Mouse (Mus musculus) adipose tissue, adult 10 weeks (tissue): ENCODE measurements around the gene Cd59a. TPM values are rescaled to one million over a fixed set of nuclear protein-coding genes. Genes with fewer than 3 reads are reported as not detected.

Experiments used
- polyA plus RNA-seq: library from polyadenylated mRNA; stranded (reverse); fragments of 350-450 nt; fragmentation: Illumina TruSeq; extraction: RNeasy Lipid Tissue Mini Kit (QIAGEN cat#74804); gene quantifications from one replicate; pipeline ENCODE4 v1.2.3, GENCODE M21; 2014; ENCODE audit warnings: low read depth, low replicate concordance

Cd59a gene
- 61.0 TPM for polyA plus RNA-seq

GRCm38 (mm10) chr2:104095741-104096213 lies at the start of gene Cd59a:
Gene Cd59a, plus strand, starts transcription at chr2:104095801.

GRCm38 (mm10) chr2:104065526-104065925 lies 30.1 kb upstream of the Cd59a start, which contains the start of gene Gm10912:
Gene Gm10912, plus strand, starts transcription at chr2:104065826.

GRCm38 (mm10) chr2:104068450-104068849 lies 27.2 kb upstream of the Cd59a start, which contains the start of gene Gm10799:
Gene Gm10799, minus strand, starts transcription at chr2:104068550.

GRCm38 (mm10) chr2:104069704-104070185 lies 25.9 kb upstream of the Cd59a start, which contains the start of gene Cd59b:
Gene Cd59b, plus strand, starts transcription at chr2:104069849.

GRCm38 (mm10) chr2:104122505-104123378 lies 27.1 kb downstream of the Cd59a start, which contains the start of gene A930018P22Rik:
Gene A930018P22Rik, plus strand, starts transcription at chr2:104122769.

Other genes with a start within 250 kb of the Cd59a start
- 16.9 TPM for gene Lmo2, start 137.8 kb upstream of the Cd59a start, polyA plus RNA-seq
- 32.3 TPM for gene Fbxo3, start 68.1 kb upstream of the Cd59a start, polyA plus RNA-seq
- gene 4931422A03Rik, start 67.4 kb upstream of the Cd59a start, polyA plus RNA-seq = 0.48 TPM
- not detected for gene Gm10912, start 30.0 kb upstream of the Cd59a start, polyA plus RNA-seq
- not detected for gene Gm10799, start 27.3 kb upstream of the Cd59a start, polyA plus RNA-seq
- 10.5 TPM for gene Cd59b, start 26.0 kb upstream of the Cd59a start, polyA plus RNA-seq
- gene A930018P22Rik, start 27.0 kb downstream of the Cd59a start, polyA plus RNA-seq = 0.98 TPM